Mouse (Mus musculus) E14TG2a.4 (cell line): Measurements from ENCODE around the gene Gsg1l.

Experiments used
- CTCF ChIP-seq: conservative IDR thresholded peaks from 2 replicates; pipeline ENCODE4 v1.5.1; 2014; ENCODE audit warnings: low read length
- POU5F1 ChIP-seq: IDR thresholded peaks from 2 replicates; pipeline ENCODE4 v1.6.1; 2014; ENCODE audit warnings: low read length, borderline replicate concordance

DNA sequence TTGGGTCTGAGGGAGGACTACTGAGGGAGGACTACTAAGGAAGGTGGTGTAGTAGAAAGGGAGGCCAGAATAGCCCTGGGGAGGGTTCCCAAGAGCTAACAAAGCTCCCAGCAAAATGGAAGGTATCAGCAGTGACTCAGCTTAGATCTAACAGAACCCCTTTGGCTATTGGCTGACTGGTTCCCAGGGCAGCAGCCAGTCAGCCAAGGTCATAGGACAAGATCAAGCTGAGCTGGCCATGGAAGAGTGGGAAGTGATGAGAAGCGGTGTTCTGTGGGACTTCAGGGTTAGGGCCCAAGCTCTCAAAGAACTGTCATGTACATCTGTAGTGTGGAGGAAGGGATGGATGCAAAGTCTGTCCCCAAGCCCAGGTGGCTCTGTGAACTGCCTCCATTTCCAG lies 5.3 kb downstream of the Gsg1l start:
- TF ChIP-seq CTCF (no peak), POU5F1 (no peak)
